Mouse (Mus musculus) stomach, postnatal 0 days (tissue): ENCODE measurements around the gene Cisd2.

ENCODE experiments used
- CTCF ChIP-seq: IDR thresholded peaks from 2 replicates; pipeline ENCODE4 v1.5.1; 2016; ENCODE audit warnings: antibody characterized with exemption, low read depth, mild to moderate bottlenecking, moderate library complexity
- EP300 ChIP-seq: optimal IDR thresholded peaks from 2 replicates; pipeline ENCODE3; 2016; ENCODE audit warnings: antibody characterized with exemption

GRCm38 (mm10) chr3:135423608-135424212 lies at the start of gene Cisd2:
- TF ChIP-seq CTCF (no peak), EP300 (no peak)
